Mouse (Mus musculus) left cerebral cortex, postnatal 14 days (tissue): Measurements from ENCODE around the gene Galp. TPM values are rescaled to one million over a fixed set of nuclear protein-coding genes. Genes with fewer than 3 reads are reported as not detected.
"Not testable (repeated sequence)": the region's sequence is repeated elsewhere in the genome, so short reads cannot be mapped to it uniquely, and the experiment has no call there.

Experiments used
- DNase-seq, 2 experiments: peaks; one replicate each; pipeline ENCODE4 v3.0.0; 2021 to 2022; ENCODE audit warnings: low spot score in 2 of 2, mixed read lengths in 1 of 2
- intact Hi-C: fragments of 180-260 bp; cut with DNase I; formaldehyde crosslinking; loops from one replicate; pipeline ENCODE4 v1.15.1; 2025
- total RNA-seq, 2 experiments: library from RNA; stranded (reverse); gene quantifications; 2 replicates each; pipeline ENCODE4 v1.2.3; 2021

Gene Galp
- total RNA-seq, 2 experiments from 2014 or later = not detected

GRCm38 (mm10) chr7:6172674-6173244 lies 24.1 kb upstream of the Galp start:
- no peak for DNase-seq
- intact Hi-C loops = loop anchor here (1.0 to 5.0 kb wide), 3 partner anchors 16 to 1090 kb away; partner anchors contain the start of gene Epn1

DNA sequence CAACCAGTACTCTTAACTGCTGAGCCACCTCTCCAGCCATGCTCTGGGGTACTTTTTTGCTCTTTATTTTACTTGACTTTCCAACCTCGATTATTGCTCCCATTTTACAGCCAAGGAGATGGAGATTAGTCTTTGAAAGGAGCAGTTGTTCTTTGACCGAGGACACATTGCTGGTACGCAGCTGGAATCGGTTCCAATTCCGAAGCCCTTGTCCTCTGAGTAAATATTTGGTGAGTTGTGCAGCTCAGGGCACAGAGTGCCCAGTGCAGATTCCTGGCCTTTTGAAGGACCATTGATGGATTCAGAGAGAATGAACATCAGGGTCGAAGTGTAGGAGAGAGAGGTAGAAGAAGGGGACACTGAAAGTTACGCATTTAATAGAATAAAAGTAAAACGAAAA lies 23.0 kb upstream of the Galp start:
- intact Hi-C loops = loop anchor here (5.0 kb wide), 2 partner anchors 47 to 1092 kb away; partner anchors contain the start of gene Epn1
- DNase-seq = no peak

DNA sequence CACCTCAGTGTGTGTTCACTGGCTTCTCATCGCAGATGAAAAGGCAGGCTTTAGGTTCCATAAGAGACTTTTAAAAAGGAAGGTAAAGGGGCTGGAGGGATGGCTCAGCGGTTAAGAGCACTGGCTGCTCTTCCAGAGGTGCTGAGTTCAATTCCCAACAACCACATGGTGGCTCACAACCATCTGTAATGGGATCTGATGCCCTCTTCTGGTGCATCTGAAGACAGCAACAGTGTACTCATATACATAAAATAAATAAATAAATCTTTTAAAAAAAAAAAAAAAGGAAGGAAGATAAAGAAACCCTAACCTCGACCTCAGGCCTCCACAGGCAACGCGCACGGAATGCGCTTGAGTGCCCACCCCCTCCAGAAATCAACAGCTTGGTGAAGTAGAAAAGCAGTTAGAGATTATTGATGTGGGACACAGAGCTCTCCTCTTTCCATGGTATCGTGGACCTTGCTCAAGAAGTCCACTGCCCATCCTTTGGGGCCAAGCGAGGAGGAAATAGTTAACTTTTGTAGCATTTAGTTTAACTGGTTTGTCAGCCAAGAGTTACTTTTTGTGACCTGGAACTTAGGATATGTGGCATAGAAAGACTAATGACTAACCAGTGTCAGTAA lies 22.4 kb upstream of the Galp start:
- not testable (repeated sequence) for DNase-seq
- intact Hi-C loops = loop anchor here (5.0 kb wide), 2 partner anchors 47 to 1092 kb away; partner anchors contain the start of gene Epn1

DNA sequence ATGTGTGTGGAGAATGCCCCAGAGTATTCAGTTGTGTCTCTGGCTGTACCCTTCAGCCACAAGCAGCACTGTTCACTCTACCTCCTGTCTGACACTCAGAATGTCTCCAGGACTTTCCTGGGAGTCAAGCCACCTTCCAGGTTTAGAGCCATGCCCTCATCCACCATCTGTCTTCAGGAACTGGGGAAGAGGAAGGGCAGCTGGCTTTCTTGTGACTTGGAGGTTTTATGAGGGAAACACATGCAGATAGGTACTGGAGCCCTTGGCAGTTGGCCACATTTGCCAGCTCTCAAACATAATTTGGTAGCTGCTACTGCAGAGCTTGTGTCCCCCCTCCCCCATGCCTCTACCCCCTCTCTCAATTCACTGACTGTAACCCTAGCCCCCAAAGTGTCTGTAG lies 17.9 kb upstream of the Galp start:
- intact Hi-C loops = no loop called here
- no peak for DNase-seq

DNA sequence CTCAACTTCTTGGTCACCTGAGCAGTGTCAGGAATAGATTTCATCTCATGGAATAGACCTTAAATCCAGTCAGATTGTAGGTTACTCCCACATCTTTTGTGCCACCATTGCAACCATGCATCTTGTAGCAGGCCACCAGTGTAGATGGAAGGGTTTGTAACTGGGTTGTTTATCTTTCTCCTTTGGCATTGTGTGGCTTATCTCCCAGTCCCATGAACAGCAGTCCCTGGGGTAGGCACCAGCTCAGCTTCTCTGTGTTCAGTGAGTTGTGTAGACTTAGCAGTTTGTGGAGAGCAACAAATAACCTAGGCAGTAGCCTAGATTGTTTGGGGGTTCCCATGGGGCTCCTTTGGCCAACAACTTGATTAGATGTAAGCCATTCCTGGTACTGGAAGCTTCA lies 14.0 kb upstream of the Galp start:
- intact Hi-C loops = no loop called here
- no peak for DNase-seq

GRCm38 (mm10) chr7:6183802-6184201 lies 13.1 kb upstream of the Galp start:
- DNase-seq = no peak

GRCm38 (mm10) chr7:6184521-6184920 lies 12.4 kb upstream of the Galp start:
- no peak for DNase-seq
- intact Hi-C loops = no loop called here

More at GRCm38 (mm10) chr7:6183802-6184201, 13.1 kb upstream of the Galp start:
- intact Hi-C loops = no loop called here

DNA sequence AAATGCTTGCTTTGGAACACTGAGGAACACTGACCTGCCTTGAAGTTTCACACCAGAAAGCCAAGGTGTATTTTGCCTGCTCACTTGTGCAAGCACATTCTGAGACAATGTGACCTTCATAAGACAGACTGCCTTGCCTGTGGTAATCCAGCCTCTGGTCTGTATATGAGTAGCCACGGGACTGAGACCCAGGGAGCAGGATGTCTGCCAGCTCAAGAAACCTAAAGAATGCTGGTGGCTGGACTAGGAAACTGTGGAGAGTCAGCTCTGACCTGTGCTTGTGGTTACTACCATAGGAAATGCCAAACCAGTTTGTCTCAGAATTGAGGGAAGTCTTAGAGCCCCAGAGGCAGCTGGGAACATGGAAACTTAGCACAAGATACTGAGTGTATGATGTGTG lies 11.5 kb upstream of the Galp start:
- intact Hi-C loops = no loop called here
- DNase-seq = no peak

- DNase-seq = no peak
- intact Hi-C loops = no loop called here
These were observed 10.7 kb upstream of the Galp start for GRCm38 (mm10) chr7:6186176-6186575.

- no peak for DNase-seq
- intact Hi-C loops = no loop called here
These were observed 10.1 kb upstream of the Galp start for GRCm38 (mm10) chr7:6186756-6187155.

- intact Hi-C loops = no loop called here
- DNase-seq = no peak
These were observed 7.3 kb upstream of the Galp start for GRCm38 (mm10) chr7:6189542-6189941.

DNA sequence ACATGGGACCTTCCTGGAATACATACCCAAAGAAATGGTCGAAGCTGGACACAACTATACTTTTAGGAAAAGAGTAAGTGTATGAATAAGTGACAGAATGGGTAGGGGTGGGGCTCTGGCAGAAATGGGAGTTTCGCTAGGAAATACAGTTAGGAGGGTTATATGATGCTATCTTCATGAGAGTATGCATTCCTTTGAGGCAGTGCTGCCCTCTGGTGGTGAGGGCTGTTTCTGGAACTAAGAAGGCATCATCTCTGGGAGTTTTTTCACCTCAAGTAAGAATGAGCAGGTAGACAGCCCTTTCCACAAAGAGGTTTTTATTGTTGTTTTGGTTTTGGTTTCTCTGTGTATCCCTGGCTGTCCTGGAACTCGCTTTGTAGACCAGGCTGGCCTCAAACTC lies 5.5 kb upstream of the Galp start:
- intact Hi-C loops = loop anchor here (2.0 kb wide), 1 partner anchor 65 kb away; no protein-coding TSS in a partner anchor
- peak; percentile 87 to 89 for DNase-seq

DNA sequence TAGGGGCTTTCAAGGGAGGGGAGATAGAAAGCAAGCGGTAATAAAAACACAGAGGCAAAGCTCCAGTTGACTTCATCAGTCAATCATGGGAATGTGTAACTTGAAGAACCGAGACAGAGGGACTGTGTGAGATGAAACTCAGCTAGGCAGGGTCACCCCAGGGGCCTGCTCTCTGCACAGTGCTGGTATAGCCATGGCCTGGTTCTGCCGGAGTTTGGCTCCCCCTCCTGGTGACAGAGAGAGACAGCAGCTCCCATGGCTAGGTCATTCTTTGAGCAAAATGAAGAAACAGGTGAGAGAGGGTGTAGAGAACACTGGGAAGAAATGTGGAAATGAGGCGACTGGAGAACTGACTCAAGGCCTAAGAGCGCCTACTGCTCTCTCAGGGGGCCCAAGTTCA lies 2.8 kb upstream of the Galp start:
- peak; percentile 39 to 65 for DNase-seq
- intact Hi-C loops = loop anchor here (1.0 kb wide), 1 partner anchor 67 kb away; no protein-coding TSS in a partner anchor

DNA sequence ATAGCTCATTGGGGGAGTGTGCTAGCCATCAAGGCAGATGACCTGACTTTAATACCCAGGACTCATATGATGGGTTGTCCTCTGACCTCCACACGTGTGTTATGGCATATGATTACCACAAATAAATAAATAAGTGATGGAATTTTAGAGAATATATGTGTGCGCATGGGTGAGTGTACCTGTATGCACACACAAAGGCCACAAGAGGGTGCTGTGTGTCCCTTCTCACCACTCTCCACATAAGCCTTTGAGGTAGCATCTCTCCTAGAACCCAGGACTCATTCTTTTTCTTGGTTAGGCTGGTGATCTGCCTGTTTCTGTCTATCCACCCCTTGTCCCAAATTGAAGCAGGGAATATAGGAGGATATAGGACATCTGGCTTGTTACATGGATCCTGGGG lies 1.1 kb upstream of the Galp start:
- no peak for DNase-seq
- intact Hi-C loops = no loop called here

DNA sequence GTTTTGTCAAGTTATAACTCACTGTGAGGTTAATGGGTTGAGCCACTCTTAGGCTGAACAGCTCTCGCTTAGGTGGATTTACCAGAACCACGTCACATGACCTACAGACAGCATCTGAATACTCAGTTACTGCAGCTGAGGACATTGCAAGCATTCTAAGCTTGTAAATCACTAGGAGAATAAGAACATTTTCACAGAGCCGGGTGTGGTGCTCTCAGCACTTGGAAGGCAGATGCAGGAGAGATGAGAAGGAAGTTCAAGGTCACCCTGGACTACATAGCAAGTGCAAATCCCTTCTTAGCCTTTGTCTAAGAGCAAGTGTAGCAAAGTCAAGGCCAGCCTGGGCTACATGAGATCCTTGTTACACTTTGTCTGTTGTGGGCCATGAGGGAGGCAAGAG lies 7.3 kb downstream of the Galp start:
- DNase-seq = no peak
- intact Hi-C loops = loop anchor here (10.0 kb wide), 1 partner anchor 71 kb away; no protein-coding TSS in a partner anchor

DNA sequence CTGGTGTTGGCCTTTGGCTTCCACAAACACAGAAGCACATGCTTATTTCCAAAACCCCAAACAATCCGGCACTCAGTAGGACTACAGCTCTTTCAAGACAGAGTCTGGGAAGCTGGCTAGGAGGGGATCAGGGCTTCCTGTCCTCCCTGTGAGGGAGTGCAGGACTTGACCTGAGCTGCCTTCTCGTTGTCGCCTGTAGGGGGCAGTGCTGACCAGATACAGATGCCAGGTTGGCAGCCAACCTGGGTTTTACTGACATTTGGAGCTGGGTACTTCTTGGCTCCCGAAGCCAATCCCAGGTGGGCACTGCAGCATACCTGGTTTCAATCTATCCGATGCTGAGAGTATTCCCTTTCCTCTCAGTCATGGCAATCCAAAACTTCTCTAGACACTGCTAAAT lies 16.3 kb downstream of the Galp start:
- intact Hi-C loops = no loop called here
- DNase-seq = no peak

DNA sequence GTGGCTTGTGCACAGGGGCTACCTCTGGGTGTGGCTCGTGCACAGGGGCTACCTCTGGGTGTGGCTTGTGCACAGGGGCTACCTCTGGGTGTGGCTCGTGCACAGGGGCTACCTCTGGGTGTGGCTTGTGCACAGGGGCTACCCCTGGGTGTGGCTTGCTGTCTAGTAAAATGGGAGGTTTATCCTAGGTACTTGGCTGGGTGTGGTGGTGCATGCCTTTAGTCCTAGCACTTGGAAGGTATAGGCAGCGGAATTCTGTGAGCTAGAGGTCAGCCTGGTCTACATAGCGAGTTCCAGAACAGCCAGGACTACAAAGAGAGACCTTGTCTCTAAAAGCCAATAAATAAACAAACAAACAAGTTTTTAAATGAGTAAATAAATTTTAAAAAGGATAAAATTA lies 17.8 kb downstream of the Galp start:
- DNase-seq, intact Hi-C loops: not testable (repeated sequence)

DNA sequence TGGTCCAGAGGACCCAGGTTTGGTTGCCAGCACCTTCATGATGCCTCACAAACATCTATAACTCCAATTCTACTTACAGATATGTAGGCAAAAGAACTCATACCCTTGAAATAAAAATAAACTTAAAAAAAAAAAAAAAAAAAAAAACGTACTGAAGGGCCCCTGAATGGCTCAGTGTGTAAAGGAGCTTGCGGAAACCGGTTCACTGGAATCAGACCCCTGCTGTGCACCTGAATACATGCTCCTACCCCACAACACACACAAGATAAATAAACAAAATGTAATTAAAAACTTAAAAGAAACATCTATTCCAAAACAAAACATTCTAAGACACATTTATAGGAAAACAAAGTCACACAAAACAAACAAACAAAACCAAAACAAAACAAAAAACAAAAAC lies 23.3 kb downstream of the Galp start:
- intact Hi-C loops = no loop called here
- no peak for DNase-seq

GRCm38 (mm10) chr7:6221978-6222377 lies 25.1 kb downstream of the Galp start, which contains the start of gene Zscan5b:
Gene Zscan5b, plus strand, starts transcription at chr7:6222278.
- DNase-seq = no peak
- intact Hi-C loops = no loop called here

GRCm38 (mm10) chr7:6228491-6228890 lies 31.6 kb downstream of the Galp start:
- intact Hi-C loops = not testable (repeated sequence)
- peak; percentile 3 to 8 for DNase-seq

DNA sequence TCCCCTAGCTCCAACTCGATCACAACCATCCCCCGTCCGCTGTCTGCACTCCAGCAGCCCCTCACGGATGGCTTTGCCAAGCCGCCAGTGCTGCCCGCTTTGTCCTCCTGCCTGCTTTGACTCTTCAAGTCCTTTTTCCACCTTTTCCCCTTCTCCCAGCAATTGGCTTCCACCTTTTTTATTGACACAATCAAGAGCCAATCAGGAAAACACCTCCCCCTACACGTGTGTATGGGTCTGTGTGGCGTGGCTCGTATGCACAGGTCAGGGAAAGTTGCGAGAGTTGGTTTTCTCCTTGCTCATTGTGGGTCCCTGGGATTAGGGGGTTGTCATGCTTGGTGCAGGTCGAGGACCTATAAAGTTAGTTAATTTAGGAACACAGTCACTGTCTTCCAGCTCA lies 42.9 kb downstream of the Galp start:
- intact Hi-C loops = loop anchor here (5.0 kb wide), 1 partner anchor 43 kb away; no protein-coding TSS in a partner anchor
- no peak for DNase-seq
